Mouse (Mus musculus) regulatory T cell (primary cell): Measurements from ENCODE around the gene Stard7.

Source experiments
- in situ Hi-C: fragments of 300-600 bp; cut with MboI, MseI; formaldehyde crosslinking; loops from one replicate; pipeline ENCODE4 v1.15.1; 2025; ENCODE audit warnings: high pct_unique_total_duplicates

Gene Stard7

DNA sequence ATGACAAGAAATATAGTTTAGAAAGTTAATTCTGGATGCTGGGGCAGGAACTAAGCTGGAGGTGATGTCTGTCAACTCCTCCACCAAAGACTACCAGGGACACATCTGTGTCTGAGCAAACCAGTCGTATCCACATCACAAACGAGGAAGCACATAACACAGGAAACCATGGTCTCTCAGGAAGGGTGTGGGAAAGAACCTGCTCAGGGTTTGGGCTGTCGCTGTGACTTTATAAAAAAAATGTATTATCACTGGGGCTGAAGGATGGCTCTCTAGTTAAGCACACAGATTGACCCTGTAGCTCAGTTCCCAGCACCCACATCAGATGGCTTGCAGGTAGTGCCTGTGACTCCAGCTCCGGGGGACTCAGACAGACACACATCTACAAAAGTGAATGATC, 49.1 kb downstream of the Stard7 start:
- in situ Hi-C loops, result no loop called here

DNA sequence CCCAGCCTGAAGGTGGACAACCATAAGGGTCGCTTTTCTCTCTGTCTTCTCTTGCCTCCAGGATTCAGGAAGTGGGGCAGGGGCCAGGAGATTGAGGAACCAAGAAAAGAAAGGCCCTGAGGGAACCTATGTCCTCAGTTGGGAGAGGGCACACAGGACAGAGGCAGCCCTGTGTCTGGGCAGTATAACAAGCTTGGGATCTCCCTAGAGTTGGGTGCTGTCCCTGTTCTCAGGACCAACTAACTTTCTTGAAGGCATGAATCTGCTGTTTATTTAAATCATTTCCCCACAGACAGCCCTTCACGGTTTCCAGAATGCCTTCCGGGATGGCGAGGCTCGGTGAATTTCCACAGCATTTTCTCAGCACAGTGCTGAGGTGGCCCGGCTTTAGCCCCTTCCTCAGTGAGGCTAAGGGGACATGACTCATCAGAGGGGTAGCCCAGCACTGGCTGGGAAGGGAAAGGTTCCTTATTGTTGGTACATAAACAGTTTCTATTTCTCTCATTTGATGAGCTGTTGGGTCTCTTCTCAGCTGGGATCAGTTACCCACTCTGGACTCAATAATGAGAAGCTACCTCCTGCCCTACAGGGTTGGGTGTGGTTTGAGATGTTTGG, 52.8 kb downstream of the Stard7 start:
- in situ Hi-C loops, result loop anchor here (10.0 kb wide), 1 partner anchor 1862 kb away; no protein-coding TSS in a partner anchor

DNA sequence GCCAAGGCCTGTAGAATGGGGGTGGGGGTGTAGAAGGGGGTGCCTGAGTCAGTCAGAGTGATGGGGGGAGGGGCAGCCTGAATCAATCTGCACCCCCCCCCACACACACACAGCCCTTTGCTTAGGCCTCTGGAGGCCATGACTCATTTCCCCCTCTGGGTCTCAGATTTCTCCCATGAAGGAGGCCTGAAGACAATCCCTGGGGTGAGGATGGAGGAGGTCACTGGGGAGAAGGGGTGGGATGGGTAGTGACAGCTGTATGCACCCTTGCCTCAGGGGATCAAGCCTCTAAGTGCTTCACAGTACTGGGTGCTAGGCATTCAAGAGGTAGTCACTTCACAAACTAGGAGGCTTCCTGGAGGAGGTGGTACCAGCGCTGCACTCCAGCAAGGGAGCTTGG, 53.6 kb downstream of the Stard7 start:
- in situ Hi-C loops, result loop anchor here (10.0 kb wide), 1 partner anchor 1861 kb away; no protein-coding TSS in a partner anchor

DNA sequence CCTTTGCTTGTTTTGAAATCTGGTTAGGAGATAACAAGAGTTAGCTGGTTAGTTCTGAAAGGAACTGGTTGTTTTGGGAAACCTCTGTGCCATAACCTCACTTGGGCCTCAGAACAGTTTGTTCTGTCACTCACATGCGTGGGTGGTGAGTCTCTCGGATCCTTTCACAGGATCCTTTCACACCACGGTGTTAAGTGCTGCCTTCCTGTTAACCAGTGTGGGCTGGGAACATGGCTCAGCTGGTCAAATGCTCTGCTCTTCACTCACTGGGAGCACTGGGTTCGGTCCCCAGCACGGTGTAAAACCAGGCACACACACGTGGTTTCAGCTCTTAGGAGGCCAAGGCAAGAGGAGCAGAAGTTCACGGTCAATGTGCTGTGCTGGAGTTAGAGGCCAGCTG, 54.4 kb downstream of the Stard7 start:
- in situ Hi-C loops, result loop anchor here (10.0 kb wide), 1 partner anchor 1860 kb away; no protein-coding TSS in a partner anchor

DNA sequence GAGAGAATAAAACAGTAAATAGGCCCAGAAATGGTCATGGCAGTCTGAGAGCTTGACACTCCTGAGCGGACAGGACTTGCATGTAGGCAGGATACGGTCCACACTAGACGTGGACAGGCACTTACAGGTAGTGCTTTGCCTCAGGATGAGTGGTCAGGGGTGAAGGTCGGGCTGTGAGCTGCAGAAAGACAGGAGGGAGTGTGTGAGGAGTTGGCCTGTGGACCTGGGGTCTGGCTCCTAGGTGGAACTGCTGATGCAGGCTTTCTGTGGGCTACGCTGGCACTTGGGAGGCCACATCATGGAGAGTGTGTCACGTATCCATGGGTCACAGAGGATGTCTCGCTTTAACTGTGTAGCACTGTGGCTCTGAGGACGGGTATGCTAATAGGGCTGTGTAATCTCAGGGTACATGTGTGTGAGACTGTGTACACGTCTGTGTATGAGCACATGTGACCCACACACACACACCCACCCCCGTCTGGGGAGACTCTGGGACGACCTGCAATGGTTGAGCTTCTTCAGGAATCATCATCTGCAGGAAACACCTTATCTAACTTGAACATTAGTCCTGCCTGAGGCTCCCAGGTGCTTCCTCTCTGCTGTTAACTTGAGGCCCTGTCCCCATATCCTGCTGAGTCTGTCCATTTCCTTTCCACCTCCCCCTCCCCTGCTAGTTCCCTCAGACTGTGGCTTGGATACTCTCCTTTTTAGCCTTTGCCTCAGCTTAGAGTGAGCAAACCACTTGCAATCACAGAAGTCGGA, 58.3 kb downstream of the Stard7 start:
- in situ Hi-C loops, result loop anchor here (10.0 to 25.0 kb wide), 2 partner anchors 1541 to 1857 kb away; partner anchors contain the start of gene Secisbp2l

DNA sequence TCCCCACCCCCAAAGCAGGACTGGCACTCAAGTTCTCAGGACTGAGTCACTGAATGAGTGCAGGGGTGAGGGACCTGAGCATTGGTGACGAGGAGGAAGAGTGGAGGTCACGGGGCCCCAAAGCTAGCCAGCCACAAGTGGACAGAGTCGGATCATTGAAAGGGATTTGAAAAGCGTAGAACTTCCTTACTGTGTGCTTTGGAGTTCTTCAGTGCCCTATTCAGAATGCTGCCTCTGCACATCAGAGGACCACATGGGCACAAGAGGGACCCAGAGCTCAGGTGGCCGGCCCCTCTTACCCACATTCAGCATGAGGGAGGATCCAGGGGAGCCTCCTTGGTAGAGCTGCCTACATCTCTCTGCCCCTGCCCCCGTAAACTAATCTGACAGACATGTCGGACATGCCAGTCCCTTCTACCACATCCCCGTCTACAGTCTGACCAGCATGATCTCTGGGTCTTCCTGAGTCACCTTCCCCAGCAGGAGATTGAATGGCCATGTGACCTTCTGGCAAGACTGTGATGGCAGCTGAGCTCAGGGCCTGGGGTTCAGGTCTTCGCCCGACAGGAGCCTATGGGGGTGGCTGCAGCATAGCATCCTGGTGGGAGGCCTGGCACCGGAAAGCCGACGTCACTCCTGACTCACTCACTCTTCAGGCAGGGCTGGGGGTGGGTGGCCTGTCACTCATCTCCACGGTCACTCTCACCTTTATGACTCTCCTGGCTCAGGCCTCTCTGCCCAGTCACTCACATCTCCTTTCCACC, 63.0 kb downstream of the Stard7 start:
- in situ Hi-C loops, result loop anchor here (25.0 kb wide), 1 partner anchor 1546 kb away; the partner anchor contains the start of gene Secisbp2l

DNA sequence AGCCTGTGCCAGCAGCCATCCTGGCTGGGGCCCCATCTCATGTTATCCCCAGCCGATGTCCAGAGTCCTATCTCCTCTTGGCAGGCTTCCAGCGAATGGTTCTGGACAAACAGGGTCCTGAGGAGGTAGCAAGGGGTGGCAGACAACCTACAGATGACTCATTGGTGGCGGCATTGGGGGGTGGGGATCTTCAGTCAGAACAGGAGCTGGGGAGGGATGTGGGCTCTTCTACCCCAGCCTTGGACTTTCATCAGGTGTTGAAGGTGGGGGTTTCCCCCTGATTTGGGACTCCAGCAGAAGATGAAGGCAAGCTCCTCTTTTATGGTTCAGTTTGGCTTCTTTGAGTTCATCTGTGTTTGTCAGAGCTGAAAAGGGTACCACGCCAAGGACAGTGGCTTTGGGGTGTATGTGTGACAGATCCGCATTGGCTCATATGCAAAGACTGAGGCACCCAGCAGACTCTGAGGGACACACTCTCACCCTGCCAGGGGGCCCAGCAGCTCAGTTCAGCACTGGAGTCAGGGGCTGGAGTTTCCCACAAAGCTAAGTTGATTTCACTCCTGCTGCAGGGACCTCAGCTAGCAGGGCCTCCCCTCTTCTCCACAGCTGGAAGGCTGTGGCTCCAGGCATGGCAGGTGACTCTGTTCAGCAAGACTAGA, 64.1 kb downstream of the Stard7 start:
- in situ Hi-C loops, result loop anchor here (25.0 kb wide), 1 partner anchor 1547 kb away; the partner anchor contains the start of gene Secisbp2l

DNA sequence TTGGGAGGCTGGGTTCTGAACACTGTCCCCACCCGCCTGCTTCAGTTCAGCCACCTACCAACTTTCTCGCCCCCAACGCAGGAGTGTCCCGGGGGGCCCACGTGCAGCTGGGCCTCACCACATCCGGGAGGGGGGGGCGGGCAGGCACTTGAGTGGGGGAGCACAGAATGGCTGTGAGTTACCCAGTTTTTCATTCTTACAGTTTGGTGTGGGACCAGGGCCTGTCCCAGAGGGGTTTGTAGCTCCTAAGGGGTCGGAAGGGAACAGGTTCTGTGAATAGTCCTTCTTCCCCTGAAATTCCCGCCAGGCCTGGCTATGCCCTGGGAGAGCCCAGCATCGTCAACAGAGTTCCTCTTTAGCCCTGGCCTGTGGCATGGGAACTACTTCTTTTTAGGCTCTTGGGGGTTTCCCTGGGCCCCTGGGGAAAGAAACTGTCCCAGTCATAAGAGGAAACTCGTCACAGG, 65.1 kb downstream of the Stard7 start:
- in situ Hi-C loops, result loop anchor here (25.0 kb wide), 1 partner anchor 1548 kb away; the partner anchor contains the start of gene Secisbp2l

DNA sequence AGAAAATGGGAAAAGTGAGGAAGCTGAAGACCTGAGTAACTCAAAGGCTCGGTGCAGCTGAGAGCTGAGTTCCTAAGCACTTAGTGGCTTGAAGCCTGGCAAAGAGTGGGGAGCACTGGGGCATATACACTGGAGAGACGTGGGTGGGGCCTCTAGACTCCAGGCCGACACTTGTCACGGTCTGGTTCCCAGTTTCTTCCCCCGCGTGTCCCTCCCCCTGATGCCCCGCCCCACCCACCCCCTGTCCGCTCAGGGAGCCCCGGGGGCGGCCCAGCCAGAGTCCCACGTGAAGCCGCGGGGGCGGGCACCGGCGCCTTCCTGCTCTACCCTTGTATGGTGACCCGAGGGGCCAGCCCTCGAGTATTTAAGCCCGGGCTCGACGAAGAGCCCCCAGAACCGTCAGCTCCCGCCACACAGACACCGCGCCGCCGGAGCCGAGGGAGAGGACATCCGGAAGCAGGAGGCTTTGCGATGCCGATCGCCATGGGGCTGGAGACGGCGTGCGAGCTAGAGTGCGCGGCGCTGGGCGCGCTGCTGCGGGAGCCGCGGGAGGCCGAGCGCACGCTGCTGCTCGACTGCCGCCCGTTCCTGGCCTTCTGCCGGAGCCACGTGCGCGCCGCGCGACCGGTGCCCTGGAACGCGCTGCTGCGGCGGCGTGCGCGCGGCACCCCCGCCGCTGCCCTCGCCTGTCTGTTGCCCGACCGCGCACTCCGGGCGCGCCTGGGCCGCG, 65.9 kb downstream of the Stard7 start, which contains the start of gene Dusp2:
Dusp2 (plus strand) TSS at position 393 of the 730 bp plus-strand sequence.
- in situ Hi-C loops, result loop anchor here (25.0 kb wide), 1 partner anchor 1549 kb away; the partner anchor contains the start of gene Secisbp2l

DNA sequence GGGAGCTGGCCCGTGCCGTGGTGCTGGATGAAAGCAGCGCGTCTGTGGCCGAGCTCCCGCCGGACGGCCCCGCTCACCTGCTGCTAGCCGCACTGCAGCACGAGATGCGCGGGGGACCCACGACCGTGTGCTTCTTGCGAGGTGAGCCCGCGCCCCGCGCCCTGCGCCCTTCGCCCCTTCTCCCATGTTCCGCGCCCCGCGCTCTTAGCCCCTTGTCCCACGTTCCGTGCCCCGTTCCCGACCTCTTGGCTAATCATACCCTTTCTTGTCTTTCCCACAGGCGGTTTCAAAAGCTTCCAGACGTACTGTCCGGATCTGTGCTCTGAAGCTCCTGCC, 66.4 kb downstream of the Stard7 start:
- in situ Hi-C loops, result loop anchor here (25.0 kb wide), 1 partner anchor 1549 kb away; the partner anchor contains the start of gene Secisbp2l

DNA sequence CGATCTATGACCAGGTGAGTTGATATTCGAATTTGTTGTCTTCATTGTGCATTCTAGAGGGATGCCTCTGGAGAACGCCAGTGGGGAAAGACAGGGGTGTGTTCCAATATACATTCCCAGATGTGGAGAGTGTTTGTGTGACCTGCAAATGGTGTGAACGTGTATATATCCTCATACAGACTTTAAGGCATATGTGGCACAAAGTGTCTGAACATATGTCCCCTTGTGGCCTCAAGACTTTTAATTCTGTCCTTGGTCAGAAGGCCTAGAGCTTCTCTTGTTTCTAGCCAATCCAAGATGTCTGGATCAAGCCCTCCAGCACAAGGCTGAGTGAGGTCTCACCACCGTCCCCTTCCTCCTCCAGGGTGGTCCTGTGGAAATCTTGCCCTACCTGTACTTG, 66.9 kb downstream of the Stard7 start:
- in situ Hi-C loops, result loop anchor here (25.0 kb wide), 1 partner anchor 1550 kb away; the partner anchor contains the start of gene Secisbp2l

DNA sequence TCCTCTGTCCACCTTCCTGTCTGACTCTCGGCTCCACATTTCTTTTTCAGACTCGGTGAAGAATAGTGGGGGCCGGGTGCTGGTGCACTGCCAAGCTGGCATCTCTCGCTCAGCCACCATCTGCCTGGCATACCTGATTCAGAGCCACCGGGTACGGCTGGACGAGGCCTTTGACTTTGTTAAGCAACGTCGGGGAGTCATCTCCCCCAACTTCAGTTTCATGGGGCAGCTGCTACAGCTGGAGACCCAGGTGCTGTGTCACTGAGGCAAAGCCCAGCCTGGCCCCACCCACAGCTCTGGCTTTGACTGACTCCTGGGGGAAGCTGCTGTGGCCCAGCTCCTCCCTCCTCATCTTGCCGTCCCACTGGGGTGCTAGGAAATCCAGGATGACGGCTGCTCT, 67.5 kb downstream of the Stard7 start:
- in situ Hi-C loops, result loop anchor here (25.0 kb wide), 1 partner anchor 1550 kb away; the partner anchor contains the start of gene Secisbp2l

DNA sequence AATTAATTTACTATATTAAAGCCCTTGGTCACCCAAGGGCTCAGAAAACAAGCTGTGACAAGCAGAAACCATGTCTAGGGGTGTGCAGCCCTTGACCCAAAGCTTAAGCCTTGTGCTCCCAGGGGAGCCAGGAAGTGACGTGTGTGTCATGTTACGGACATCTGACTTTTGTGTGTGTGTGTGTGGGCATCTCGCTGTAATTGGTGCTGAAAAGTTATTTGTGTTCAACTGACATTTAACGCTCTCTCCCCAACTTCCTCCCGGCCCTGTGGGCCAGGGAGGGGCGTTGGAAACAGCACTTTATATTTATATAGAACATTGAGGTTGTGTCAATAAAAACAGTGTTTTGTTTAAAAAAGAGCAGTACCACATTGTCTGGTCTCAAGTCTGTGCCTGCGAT, 68.0 kb downstream of the Stard7 start:
- in situ Hi-C loops, result loop anchor here (25.0 kb wide), 1 partner anchor 1551 kb away; the partner anchor contains the start of gene Secisbp2l

DNA sequence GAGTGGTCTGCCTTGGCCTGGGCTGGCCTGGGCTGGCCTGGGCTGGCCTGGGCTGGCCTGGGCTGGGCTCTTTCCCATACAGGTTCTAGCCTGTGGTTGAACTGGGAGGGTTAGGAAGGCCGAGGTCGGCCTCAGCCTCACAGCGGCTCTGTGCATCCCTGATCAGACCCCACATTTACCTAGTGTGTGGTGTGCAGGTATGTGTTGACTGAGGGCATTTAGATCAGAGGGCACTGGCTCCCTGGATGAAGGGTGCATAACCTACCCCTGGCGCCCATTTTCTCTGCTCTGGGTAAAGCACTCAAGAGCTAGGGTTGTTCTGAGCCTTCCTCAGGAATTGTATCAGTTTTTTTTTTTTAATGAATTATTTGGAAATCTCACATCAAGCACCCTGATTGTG, 68.4 kb downstream of the Stard7 start, which contains the start of gene Astl:
Astl (plus strand) TSS at position 224 of the 400 bp plus-strand sequence.
- in situ Hi-C loops, result loop anchor here (25.0 kb wide), 1 partner anchor 1551 kb away; the partner anchor contains the start of gene Secisbp2l

DNA sequence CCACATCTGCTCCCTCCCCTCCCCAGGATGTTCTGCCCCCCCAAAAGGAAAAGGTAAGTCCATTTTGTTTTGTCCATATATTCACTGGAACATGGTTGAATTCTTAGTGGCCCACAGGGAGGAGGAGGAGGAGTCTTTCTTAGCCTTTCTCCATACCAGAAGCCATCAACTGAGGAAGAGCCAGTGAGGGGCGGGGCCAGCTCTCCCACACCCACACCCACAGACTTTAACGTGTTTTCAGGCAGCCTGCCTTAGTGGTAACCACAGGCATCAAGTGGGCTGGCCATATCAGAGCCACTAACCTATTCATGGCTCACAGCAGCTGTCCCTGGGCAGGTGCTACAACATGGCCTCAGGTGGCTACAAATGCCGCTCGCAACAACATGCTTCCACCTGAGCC, 68.8 kb downstream of the Stard7 start:
- in situ Hi-C loops, result loop anchor here (25.0 kb wide), 1 partner anchor 1552 kb away; the partner anchor contains the start of gene Secisbp2l

DNA sequence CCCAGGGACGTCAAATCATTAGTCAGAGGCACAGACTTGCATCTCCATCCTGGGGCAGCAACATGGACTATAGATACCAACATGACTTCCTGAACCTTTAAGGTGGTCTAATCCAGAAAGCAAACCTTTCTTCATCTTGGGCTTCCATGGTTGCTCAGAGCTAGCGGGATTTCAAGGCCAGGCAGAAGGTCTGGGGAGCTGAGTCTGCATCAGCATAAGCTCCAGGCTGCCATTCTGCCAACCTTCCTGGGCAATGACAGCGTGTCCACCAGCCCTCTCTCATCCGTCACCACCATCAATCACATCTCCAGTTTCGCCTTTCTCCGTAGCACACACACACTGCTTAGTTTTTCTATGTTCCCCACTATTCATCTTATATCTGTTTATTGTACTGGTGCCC, 69.2 kb downstream of the Stard7 start:
- in situ Hi-C loops, result loop anchor here (25.0 kb wide), 1 partner anchor 1552 kb away; the partner anchor contains the start of gene Secisbp2l

DNA sequence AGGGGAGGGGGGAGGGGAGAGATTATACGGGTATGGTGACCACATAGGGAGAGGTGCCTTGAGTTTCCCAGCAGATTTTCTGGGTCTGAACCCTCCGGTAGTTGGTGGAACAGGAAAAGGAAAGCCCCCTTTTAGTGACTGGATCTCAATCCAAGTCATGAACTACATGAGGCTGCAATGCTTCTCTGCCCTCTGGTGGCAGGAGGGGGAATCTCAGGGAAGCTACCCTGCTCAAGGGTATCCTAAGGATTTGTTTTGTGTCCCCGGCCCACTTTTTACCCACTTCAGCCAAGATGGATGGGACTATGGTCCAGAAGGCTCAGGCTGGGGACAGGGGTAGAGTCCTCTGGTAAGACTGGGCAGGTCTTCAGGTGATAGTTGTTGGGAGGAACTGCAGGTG, 71.1 kb downstream of the Stard7 start:
- in situ Hi-C loops, result loop anchor here (10.0 to 25.0 kb wide), 2 partner anchors 326 to 1554 kb away; partner anchors contain the start of gene Secisbp2l

DNA sequence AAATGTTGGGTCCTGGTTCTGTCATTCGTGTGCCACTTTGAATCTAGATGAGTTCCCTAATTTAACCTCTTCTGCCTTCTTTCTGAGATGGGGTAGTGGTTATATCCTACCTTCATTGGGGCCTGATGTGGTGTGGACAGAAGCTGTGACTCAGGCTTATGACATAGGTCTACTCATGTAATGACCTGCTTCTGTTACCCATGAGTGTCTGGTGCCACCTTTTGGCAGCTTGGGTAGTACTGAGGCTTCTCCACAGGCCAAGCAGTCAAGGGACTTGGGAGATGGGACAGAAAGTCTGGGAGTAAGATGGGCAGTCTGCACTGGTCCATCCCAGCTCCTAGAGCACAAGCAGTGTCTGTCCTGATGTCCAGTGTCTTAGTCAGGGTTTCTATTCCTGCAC, 76.3 kb downstream of the Stard7 start:
- in situ Hi-C loops, result loop anchor here (5.0 to 25.0 kb wide), 3 partner anchors 39 to 1559 kb away; partner anchors contain the start of gene Secisbp2l

DNA sequence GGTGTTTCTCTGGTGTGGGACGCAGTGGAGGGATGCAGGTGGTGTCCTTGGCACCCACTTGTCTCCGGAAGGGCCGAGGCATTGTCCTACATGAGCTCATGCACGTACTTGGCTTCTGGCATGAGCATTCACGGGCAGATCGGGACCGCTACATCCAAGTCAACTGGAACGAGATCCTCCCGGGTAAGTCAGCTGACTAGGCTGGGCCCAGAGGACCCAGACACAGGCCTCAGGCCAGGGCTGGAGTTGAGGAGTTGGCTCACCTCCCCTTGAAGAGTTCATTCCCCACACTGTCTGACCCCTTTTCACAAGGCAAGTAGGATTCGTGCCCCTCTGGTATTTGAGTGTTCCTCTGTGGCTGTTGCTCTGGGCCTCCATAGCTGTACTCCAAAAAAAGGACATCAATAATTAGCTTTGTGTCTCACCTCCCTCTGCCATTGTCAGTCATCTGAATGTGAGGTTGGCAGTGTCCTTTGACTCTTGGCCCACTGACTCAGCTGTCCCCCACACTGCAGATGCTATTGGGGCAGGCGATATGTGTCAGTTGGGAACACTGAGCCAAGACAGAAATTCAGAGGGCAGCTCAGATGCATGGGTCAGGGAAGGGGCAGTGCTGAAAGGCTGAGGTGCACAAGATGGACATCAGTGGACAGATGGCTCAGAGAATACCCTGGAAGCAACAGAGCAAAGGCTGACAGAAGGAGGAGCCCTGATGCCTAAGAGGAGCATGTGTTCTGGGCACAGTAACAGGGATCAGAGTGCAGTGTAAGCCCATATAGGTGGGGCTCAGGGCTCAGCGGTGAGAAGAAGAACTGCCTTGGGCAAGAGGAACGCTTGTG, 77.3 kb downstream of the Stard7 start:
- in situ Hi-C loops, result loop anchor here (5.0 to 25.0 kb wide), 3 partner anchors 40 to 1560 kb away; partner anchors contain the start of gene Secisbp2l
